Mouse (Mus musculus) subcutaneous adipose tissue, adult 2 months (tissue): ENCODE data around the gene Oas1f. TPM values are rescaled to one million over a fixed set of nuclear protein-coding genes. Genes with fewer than 3 reads are reported as not detected.

Experiments used
- polyA plus RNA-seq: library from polyadenylated mRNA; depleted of rRNA; stranded (reverse); fragments of >200 nt; gene quantifications from 2 replicates; pipeline ENCODE4 v1.2.3, GENCODE M21; 2012; ENCODE audit warnings: low replicate concordance; rRNA removed

Gene Oas1f
- polyA plus RNA-seq: 0.23 TPM in 1 of 2 replicates, not detected in the other

DNA sequence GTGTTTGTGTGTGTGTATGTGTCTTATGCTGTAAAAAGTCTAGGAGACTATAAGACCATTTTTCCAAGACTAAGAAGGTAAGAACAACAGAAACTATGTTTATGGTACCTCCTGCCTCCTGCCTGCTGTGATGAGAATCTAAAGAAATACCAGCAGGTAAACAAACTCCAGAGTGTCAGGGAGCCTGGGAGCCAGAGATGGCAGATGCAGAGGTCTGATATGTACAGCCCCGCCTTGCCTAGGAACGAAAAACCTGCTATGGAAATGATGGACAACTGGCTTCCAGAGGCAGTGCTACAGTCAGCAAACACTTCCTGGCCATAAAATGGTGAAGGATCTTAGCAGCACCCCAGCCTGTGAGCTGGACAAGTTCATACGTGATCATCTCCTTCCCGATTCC, at the start of gene Oas1f:
Gene Oas1f (plus strand): TSS at position 301 of the 400 bp plus-strand sequence.

DNA sequence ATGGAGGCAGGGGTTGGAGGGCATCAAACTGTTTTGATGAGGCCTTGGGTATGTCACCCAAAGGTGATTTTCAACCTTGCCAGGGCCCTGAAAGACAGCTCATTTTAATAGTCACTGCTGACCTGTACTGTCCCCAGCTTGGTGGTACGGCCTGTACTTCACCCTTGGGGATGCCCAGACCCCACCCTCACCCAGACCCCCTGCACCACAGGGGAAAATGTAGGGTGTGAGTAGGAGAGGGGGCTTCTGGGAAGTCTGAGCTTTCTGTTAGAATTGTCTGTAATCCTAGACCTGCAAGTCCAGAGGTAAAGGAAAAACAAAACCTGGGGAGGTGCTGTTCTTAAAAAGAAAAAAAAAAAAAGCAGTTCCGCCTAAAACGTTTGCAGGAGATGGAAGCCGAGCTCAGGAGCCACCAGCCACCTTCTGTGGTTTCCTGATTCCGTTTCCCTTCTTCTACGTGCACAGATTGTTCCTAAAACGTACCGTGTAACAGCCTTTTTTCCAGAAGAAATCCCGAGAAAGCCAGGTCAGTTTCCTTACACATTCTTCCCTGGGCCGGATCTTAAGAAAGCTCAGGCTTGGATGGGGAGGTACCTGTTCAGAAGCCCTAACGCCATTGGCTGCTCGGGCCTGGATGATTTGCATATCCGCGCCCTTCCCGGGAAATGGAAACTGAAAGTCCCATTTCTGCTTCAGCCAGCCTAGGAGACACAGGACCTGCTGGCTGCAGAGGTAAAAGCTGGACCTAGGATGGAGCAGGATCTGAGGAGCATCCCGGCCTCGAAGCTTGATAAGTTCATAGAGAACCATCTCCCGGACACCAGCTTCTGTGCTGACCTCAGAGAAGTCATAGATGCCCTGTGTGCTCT, 35.0 kb upstream of the Oas1f start, which contains the start of gene Oas1c:
Gene Oas1c (minus strand): TSS at position 564 of the 869 bp plus-strand sequence.

DNA sequence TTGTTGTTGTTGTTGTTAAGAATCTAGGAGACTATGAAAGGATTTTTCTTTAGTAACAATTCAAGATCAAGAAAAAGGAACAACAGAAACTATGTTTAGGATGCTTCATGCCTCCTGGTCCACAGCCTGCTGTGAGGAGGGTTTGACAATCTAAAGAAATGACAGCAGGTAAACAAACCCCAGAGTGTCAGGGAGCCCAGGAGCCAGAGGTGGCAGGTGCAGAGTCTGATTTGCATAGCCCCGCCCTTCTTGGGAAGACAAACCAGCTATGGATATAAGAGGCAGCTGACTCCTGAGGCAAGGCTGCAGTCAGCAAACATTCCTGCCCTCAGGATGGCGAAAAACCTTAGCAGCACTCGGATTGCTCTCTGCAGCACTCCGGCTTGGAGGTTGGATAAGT, 14.0 kb downstream of the Oas1f start, which contains the start of gene Oas1h:
Gene Oas1h (plus strand): TSS at position 301 of the 400 bp plus-strand sequence.

GRCm38 (mm10) chr5:120887413-120887812, 40.2 kb downstream of the Oas1f start, which contains the start of gene Oas1g:
Gene Oas1g, minus strand, starts transcription at chr5:120887613.

GRCm38 (mm10) chr5:120906791-120907733, 59.9 kb downstream of the Oas1f start, which contains the start of gene Oas1a:
Gene Oas1a, minus strand, starts transcription at chr5:120907521.

Other genes starting within 250 kb of the Oas1f start
- 15.9 and 20.1 TPM in 2 replicates for gene Rita1, start 234.8 kb upstream of the Oas1f start, polyA plus RNA-seq
- gene Ddx54, start 234.6 kb upstream of the Oas1f start, polyA plus RNA-seq: 31.6 and 48.5 TPM in 2 replicates
- not detected in 2 replicates for gene Cfap73, start 213.1 kb upstream of the Oas1f start, polyA plus RNA-seq
- gene Rasal1, start 198.6 kb upstream of the Oas1f start, polyA plus RNA-seq: 0.24 and 1.5 TPM in 2 replicates
- gene Dtx1, start 135.4 kb upstream of the Oas1f start, polyA plus RNA-seq: 1.6 and 29.4 TPM in 2 replicates
- gene Oas2, start 97.5 kb upstream of the Oas1f start, polyA plus RNA-seq: 22.9 and 34.5 TPM in 2 replicates
- gene Oas3, start 69.7 kb upstream of the Oas1f start, polyA plus RNA-seq: 1.0 and 7.0 TPM in 2 replicates
- 0.06 TPM in 1 of 2 replicates, not detected in the other for gene Oas1e, start 51.8 kb upstream of the Oas1f start, polyA plus RNA-seq
- 2.9 and 3.2 TPM in 2 replicates for gene Oas1c, start 34.9 kb upstream of the Oas1f start, polyA plus RNA-seq
- gene Oas1h, start 14.1 kb downstream of the Oas1f start, polyA plus RNA-seq: not detected in 2 replicates
- 3.3 and 14.4 TPM in 2 replicates for gene Oas1g, start 40.2 kb downstream of the Oas1f start, polyA plus RNA-seq
- 11.0 and 31.2 TPM in 2 replicates for gene Oas1a, start 60.2 kb downstream of the Oas1f start, polyA plus RNA-seq
- not detected in 2 replicates for gene Oas1d, start 67.2 kb downstream of the Oas1f start, polyA plus RNA-seq
- not detected in 2 replicates for gene Rph3a, start 162.7 kb downstream of the Oas1f start, polyA plus RNA-seq